Mouse (Mus musculus) C2C12 (cell line): ENCODE data around the gene Gm20422.

Source experiments
- CEBPB ChIP-seq: IDR thresholded peaks from one replicate; pipeline ENCODE4 v1.6.1; 2011; ENCODE audit warnings: low read depth, mild to moderate bottlenecking, control low read depth, moderate library complexity
- CTCF ChIP-seq: IDR thresholded peaks from one replicate; pipeline ENCODE4 v1.5.1; 2011; ENCODE audit not compliant: control insufficient read depth, insufficient read depth, insufficient read length
- FOSL1 ChIP-seq: IDR thresholded peaks from one replicate; pipeline ENCODE4 v1.8.0; 2011; ENCODE audit warnings: mild to moderate bottlenecking, low read length; ENCODE audit not compliant: poor library complexity, insufficient read depth, severe bottlenecking
- MAX ChIP-seq: IDR thresholded peaks from one replicate; pipeline ENCODE4 v1.6.1; 2011; ENCODE audit warnings: mild to moderate bottlenecking, control low read depth
- MYOD1 ChIP-seq: IDR thresholded peaks from one replicate; pipeline ENCODE4 v1.6.1; 2011; ENCODE audit warnings: low read depth; ENCODE audit not compliant: control insufficient read depth, insufficient read length
- MYOG ChIP-seq: IDR thresholded peaks from one replicate; pipeline ENCODE4 v1.6.1; 2011; ENCODE audit not compliant: control insufficient read depth, insufficient read length; ENCODE audit errors: extremely low read depth
- USF1 ChIP-seq: IDR thresholded peaks from one replicate; pipeline ENCODE4 v1.6.1; 2011; ENCODE audit warnings: low read depth, mild to moderate bottlenecking, control low read depth, moderate library complexity

DNA sequence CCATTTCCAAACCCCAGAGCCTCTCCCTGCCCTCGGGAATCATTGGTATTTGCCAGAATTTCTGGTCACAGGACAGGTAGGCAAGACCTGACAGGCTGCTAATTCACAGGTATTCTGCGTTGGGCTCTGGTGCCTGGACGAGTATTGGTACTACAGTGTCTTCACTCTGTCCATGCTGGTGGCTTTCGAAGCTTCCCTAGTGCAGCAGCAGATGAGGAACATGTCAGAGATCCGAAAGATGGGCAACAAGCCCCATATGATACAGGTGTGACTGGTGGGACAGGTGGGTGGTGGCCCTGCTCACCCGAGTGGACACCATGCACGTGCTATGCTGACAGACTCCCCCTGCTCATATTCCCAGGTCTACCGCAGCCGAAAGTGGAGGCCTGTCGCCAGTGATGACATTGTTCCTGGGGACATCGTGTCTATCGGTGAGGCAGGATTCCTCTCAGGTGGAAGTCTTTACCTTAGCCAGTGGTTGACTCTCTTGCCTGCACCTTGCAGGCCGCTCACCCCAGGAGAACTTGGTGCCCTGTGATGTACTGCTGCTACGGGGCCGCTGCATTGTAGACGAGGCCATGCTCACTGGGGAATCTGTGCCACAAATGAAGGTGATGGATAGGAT is 22.1 kb upstream of the Gm20422 start:
- TF ChIP-seq CTCF (no peak), MYOD1 (no peak), MAX (no peak), USF1 (no peak), MYOG (no peak), CEBPB (no peak), FOSL1 (no peak)
